Mouse (Mus musculus) layer of hippocampus, adult 11-12 months (tissue): ENCODE data around the gene Mcm7.

Experiments used
- DNase-seq: peaks from one replicate; pipeline ENCODE4 v3.0.0; 2022; ENCODE audit warnings: low spot score

Mcm7 gene

GRCm38 (mm10) chr5:138155443-138155976 is 16.7 kb downstream of the Mcm7 start, which contains the start of gene Zfp113:
Zfp113 (minus strand) TSS chr5:138155744.
- DNase-seq = peak; percentile 94

- DNase-seq = no peak
Measured at GRCm38 (mm10) chr5:138154390-138154789, 17.8 kb downstream of the Mcm7 start.

GRCm38 (mm10) chr5:138138585-138138984 is 33.6 kb downstream of the Mcm7 start:
- no peak for DNase-seq

- peak; percentile 31 for DNase-seq
Measured at GRCm38 (mm10) chr5:138137935-138138549, 34.2 kb downstream of the Mcm7 start.

GRCm38 (mm10) chr5:138137257-138137656 is 35.0 kb downstream of the Mcm7 start:
- no peak for DNase-seq

- no peak for DNase-seq
Measured at GRCm38 (mm10) chr5:138132425-138133064, 39.7 kb downstream of the Mcm7 start.

GRCm38 (mm10) chr5:138118041-138118440 is 54.2 kb downstream of the Mcm7 start:
- no peak for DNase-seq

GRCm38 (mm10) chr5:138117199-138118015 is 54.8 kb downstream of the Mcm7 start:
- no peak for DNase-seq

- peak; percentile 86 for DNase-seq
Measured at GRCm38 (mm10) chr5:138116255-138117198, 55.7 kb downstream of the Mcm7 start, which contains the start of gene Zscan21. Zscan21 (plus strand) TSS chr5:138116903.
